Comparison of ENCODE assay signal across 25 mouse cellular contexts in genomic region chr16:23191560-23192242, GRCm38 (mm10). TPM values are rescaled to one million over a fixed set of nuclear protein-coding genes. Genes with fewer than 3 reads are reported as not detected.
DNase-seq lines count a peak whose midpoint lies in the region; ATAC-seq and TF ChIP-seq lines count a peak whose summit lies in the region.
"Had no signal": no experiment of that assay in that cellular context is flagged by ENCODE, and none has a peak within 500 bp of the region (broad histone marks: within the 10 kb centered on the region; RNA-seq: fewer than 3 reads in every experiment).

No protein-coding gene starts in this region.

- peak overlapping the region; percentile 59 for H3K9ac ChIP-seq in liver, adult 2 months (ENCODE audit: low read depth, low read length)
- H3K9ac ChIP-seq in liver, embryonic 11.5 days (ENCODE audit: low read depth, low read length), result no peak overlapping the region
- H3K9ac ChIP-seq: embryonic facial prominence, embryonic 13.5 days; embryonic facial prominence, embryonic 15.5 days; forebrain, embryonic 12.5 days had no signal

- TF ChIP-seq CTCF in kidney, adult 2 months (conservative IDR thresholded peaks at IDR 0.05; ENCODE audit: insufficient read depth, insufficient read length, low read depth, low read length), result no peak
- no peak for TF ChIP-seq CTCF in liver, adult 2 months (IDR thresholded peaks at IDR 0.05; ENCODE audit: low read depth, low read length)

- H3K27ac ChIP-seq in kidney, adult 2 months (ENCODE audit: insufficient read depth, low read depth, low read length), result no peak overlapping the region
- H3K27ac ChIP-seq in liver, adult 2 months (replicated peaks; ENCODE audit: insufficient read depth, low read depth, low read length), result peak overlapping the region; percentile 78
- H3K27ac ChIP-seq in liver, embryonic 11.5 days (ENCODE audit: low read depth, low read length), result no peak overlapping the region
- H3K27ac ChIP-seq: embryonic facial prominence, embryonic 13.5 days; embryonic facial prominence, embryonic 15.5 days; forebrain, embryonic 10.5 days; forebrain, embryonic 12.5 days had no signal

- no peaks in the 10 kb centered on the region for H3K36me3 ChIP-seq in kidney, adult 2 months (ENCODE audit: control insufficient read depth, insufficient read depth, low read length)
- no peaks in the 10 kb centered on the region for H3K36me3 ChIP-seq in liver, adult 2 months (ENCODE audit: control insufficient read depth, insufficient read depth, low read length)
- no peaks in the 10 kb centered on the region for H3K36me3 ChIP-seq in liver, embryonic 11.5 days (ENCODE audit: control insufficient read depth, insufficient read depth, low read length)
- H3K36me3 ChIP-seq: embryonic facial prominence, embryonic 13.5 days; embryonic facial prominence, embryonic 15.5 days; forebrain, embryonic 10.5 days; forebrain, embryonic 12.5 days had no signal

- H3K79me2 ChIP-seq in liver, adult 2 months (ENCODE audit: control insufficient read depth, insufficient read depth, low read length), result no peaks in the 10 kb centered on the region

- no peak for ATAC-seq in liver, embryonic 11.5 days (replicated peaks; ENCODE audit: low FRiP score)
- ATAC-seq: forebrain, embryonic 14.5 days; forebrain, embryonic 16.5 days had no signal

- 45% methylated on average over 9 of the region's 9 CpGs for WGBS in kidney, adult 2 months
- WGBS in liver, adult 2 months, result 22% methylated on average over 9 of the region's 9 CpGs
- WGBS in liver, embryonic 11.5 days, result 77% methylated on average over 9 of the region's 9 CpGs

- peaks cover 20% of the 10 kb centered on the region for H3K4me1 ChIP-seq in kidney, adult 2 months (ENCODE audit: control insufficient read depth, insufficient read depth, low read length)
- peaks cover 14% of the 10 kb centered on the region for H3K4me1 ChIP-seq in liver, adult 2 months (ENCODE audit: control insufficient read depth, insufficient read depth, low read length)
- H3K4me1 ChIP-seq in liver, embryonic 11.5 days (replicated peaks; ENCODE audit: control insufficient read depth, insufficient read depth, low read length), result no peaks in the 10 kb centered on the region
- H3K4me1 ChIP-seq: embryonic facial prominence, embryonic 13.5 days; embryonic facial prominence, embryonic 15.5 days; forebrain, embryonic 10.5 days; forebrain, embryonic 12.5 days had no signal

- H3K27me3 ChIP-seq in kidney, adult 2 months (replicated peaks; ENCODE audit: control insufficient read depth, insufficient read depth, low read length), result no peaks in the 10 kb centered on the region
- no peaks in the 10 kb centered on the region for H3K27me3 ChIP-seq in liver, adult 2 months (ENCODE audit: control insufficient read depth, insufficient read depth, low read length)
- H3K27me3 ChIP-seq in liver, embryonic 11.5 days (replicated peaks; ENCODE audit: control insufficient read depth, insufficient read depth, low read length), result no peaks in the 10 kb centered on the region
- H3K27me3 ChIP-seq: embryonic facial prominence, embryonic 13.5 days; embryonic facial prominence, embryonic 15.5 days; forebrain, embryonic 12.5 days had no signal

- peak; percentile 27 for DNase-seq in kidney, adult 2 months
- DNase-seq in kidney, postnatal 10 days, result no peak
- peak; percentile 99 for DNase-seq in liver, adult 2 months (ENCODE audit: extremely low read depth, low read depth, low spot score)
- DNase-seq in liver, embryonic 11.5 days (ENCODE audit: low spot score), result no peak
- DNase-seq: adrenal gland, adult 2 months; adrenal gland, postnatal 10 days; adrenal gland, postnatal 25 days; cerebellum, adult 11 months; cerebellum, adult 18-20 months; cerebellum, adult 8-10 months; cerebellum, adult 9-11 months; cerebellum, postnatal 14 days; cerebellum, postnatal 36 days; embryo, embryonic 11 days had no signal

- no peaks in the 10 kb centered on the region for H3K9me3 ChIP-seq in liver, embryonic 11.5 days (ENCODE audit: control insufficient read depth, low read length)
- H3K9me3 ChIP-seq: embryonic facial prominence, embryonic 13.5 days; embryonic facial prominence, embryonic 15.5 days; forebrain, embryonic 10.5 days; forebrain, embryonic 12.5 days had no signal

- no peak for TF ChIP-seq POLR2A in kidney, adult 2 months (IDR thresholded peaks at IDR 0.05; ENCODE audit: low read depth, low read length)
- TF ChIP-seq POLR2A in liver, adult 2 months (IDR thresholded peaks at IDR 0.05; ENCODE audit: extremely low read depth, insufficient read depth, low read length), result 0 out of 2 replicates have a peak, but pooled peaks have one; percentile 20

- H3K4me2 ChIP-seq in liver, embryonic 11.5 days, result no peak overlapping the region
- H3K4me2 ChIP-seq: embryonic facial prominence, embryonic 13.5 days; embryonic facial prominence, embryonic 15.5 days; forebrain, embryonic 12.5 days had no signal

- H3K4me3 ChIP-seq in kidney, adult 2 months (ENCODE audit: insufficient read depth, low read depth, low read length), result no peak overlapping the region
- H3K4me3 ChIP-seq in liver, adult 2 months (ENCODE audit: insufficient read depth, low read depth, low read length), result peak overlapping the region; percentile 58
- H3K4me3 ChIP-seq in liver, embryonic 11.5 days (ENCODE audit: low read depth, low read length), result no peak overlapping the region
- H3K4me3 ChIP-seq: embryonic facial prominence, embryonic 13.5 days; embryonic facial prominence, embryonic 15.5 days; erythroblast, embryonic 14.5 days; forebrain, embryonic 10.5 days; forebrain, embryonic 12.5 days had no signal

RNA-seq across cellular contexts. Expression of gene St6gal1, which starts 32.8 kb away (rescaled TPM):
- polyA plus RNA-seq in kidney, adult 2 months (2012; rRNA removed), result 9.1 and 10.1 TPM in 2 replicates
- total RNA-seq in liver, adult 2 months (2014; rRNA removed), result 36.7 and 50.3 TPM in 2 replicates
- 38.1 and 41.3 TPM in 2 replicates for polyA plus RNA-seq in liver, adult 2 months (2012; rRNA removed)
- 16.1 and 18.7 TPM in 2 replicates for polyA plus RNA-seq in liver, embryonic 11.5 days (2014; fragmentation: Nextera tagmentation; extraction: Ambion mirVana)
- total RNA-seq: MEL had no signal
- polyA plus RNA-seq: erythroblast, embryonic 14.5 days had no signal

RNA-seq across cellular contexts. Expression of gene Adipoq, which starts 45.4 kb away (rescaled TPM):
- 68.9 and 86.8 TPM in 2 replicates for polyA plus RNA-seq in kidney, adult 2 months (2012; rRNA removed)
- 0.87 and 1.2 TPM in 2 replicates for total RNA-seq in liver, adult 2 months (2014; rRNA removed)
- 0.09 TPM in 1 of 2 replicates, not detected in the other for polyA plus RNA-seq in liver, adult 2 months (2012; rRNA removed)
- polyA plus RNA-seq in liver, embryonic 11.5 days (2014; fragmentation: Nextera tagmentation; extraction: Ambion mirVana), result not detected in 2 replicates
- total RNA-seq: common myeloid progenitor, adult 5-6 weeks; MEL had no signal
- polyA plus RNA-seq: C2C12; embryonic facial prominence, embryonic 11.5 days; embryonic facial prominence, embryonic 13.5 days; erythroblast, embryonic 14.5 days; forebrain, embryonic 10.5 days; forebrain, embryonic 12.5 days; forebrain, embryonic 14.5 days; forebrain, embryonic 16.5 days had no signal

Comparison
In these comparisons a context has a peak if more than half of its experiments do, and no peak if none do; other contexts are left out.
1. DNase-seq: peak in kidney, adult 2 months (single experiment) and liver, adult 2 months (single experiment); none in kidney, postnatal 10 days (single experiment) and liver, embryonic 11.5 days (single experiment).
2. RNA of gene Adipoq, which starts 45.4 kb away (polyA plus RNA-seq): 68.9 to 86.8 TPM in kidney, adult 2 months; 0.09 TPM in liver, adult 2 months and not detected in liver, embryonic 11.5 days; every median in the first group is over 10 times any median in the second.